Comparison of ENCODE assay signal across 23 mouse cellular contexts in the genomic region with DNA sequence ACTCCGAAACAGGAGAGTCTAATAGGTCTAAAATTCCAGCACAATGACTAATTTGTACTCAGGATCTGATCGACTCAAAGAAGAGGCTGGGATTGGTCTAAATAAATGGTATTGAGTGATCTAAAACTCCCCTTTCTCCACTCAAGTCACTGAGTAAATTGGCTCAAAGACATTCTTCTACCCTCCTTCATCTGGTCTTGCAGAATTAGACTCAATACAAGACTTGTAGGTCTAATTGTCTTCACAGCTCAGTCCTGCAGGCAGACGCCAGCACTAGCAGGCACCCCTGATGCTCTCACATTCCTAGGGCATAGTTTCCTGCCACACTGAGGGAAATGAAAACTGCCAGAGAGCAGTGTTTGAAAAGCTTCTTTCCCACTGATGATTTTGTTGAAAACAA.
A peak's percentile ranks its signal among the peaks of the same experiment; 100 is the strongest.
DNase-seq lines count a peak whose midpoint lies in the region; ATAC-seq and TF ChIP-seq lines count a peak whose summit lies in the region.
"Had no signal": no experiment of that assay in that cellular context is flagged by ENCODE, and none has a peak within 500 bp of the region (broad histone marks: within the 10 kb centered on the region; RNA-seq: fewer than 3 reads in every experiment).

No protein-coding gene starts in this region.

- no peaks in the 10 kb centered on the region for H3K9me3 ChIP-seq in embryonic facial prominence, embryonic 11.5 days (replicated peaks; ENCODE audit: control insufficient read depth, low read length)
- no peaks in the 10 kb centered on the region for H3K9me3 ChIP-seq in embryonic facial prominence, embryonic 10.5 days
- H3K9me3 ChIP-seq in intestine, embryonic 15.5 days = no peaks in the 10 kb centered on the region
- H3K9me3 ChIP-seq: embryonic facial prominence, embryonic 15.5 days; hindbrain, embryonic 12.5 days; hindbrain, embryonic 15.5 days had no signal

- 0 out of 2 replicates have a peak, but pooled peaks have one; percentile 34 for ATAC-seq in embryonic facial prominence, embryonic 11.5 days (replicated peaks; ENCODE audit: insufficient number of reproducible peaks, low FRiP score, low TSS enrichment, low read depth)
- ATAC-seq in intestine, embryonic 15.5 days = no peak
- ATAC-seq: activated CD4-positive, CD25-positive, alpha-beta regulatory T cell, adult 4 months; CD4-positive, CD25-positive, alpha-beta regulatory T cell, adult 4 months; forebrain, embryonic 14.5 days; forebrain, postnatal 0 days had no signal

- H3K36me3 ChIP-seq in embryonic facial prominence, embryonic 11.5 days (replicated peaks; ENCODE audit: control insufficient read depth, insufficient read depth, low read depth, low read length) = no peaks in the 10 kb centered on the region
- H3K36me3 ChIP-seq in embryonic facial prominence, embryonic 10.5 days (replicated peaks) = no peaks in the 10 kb centered on the region
- no peaks in the 10 kb centered on the region for H3K36me3 ChIP-seq in intestine, embryonic 15.5 days
- H3K36me3 ChIP-seq: embryonic facial prominence, embryonic 15.5 days; hindbrain, embryonic 12.5 days; hindbrain, embryonic 15.5 days had no signal

- no peak overlapping the region for H3K9ac ChIP-seq in embryonic facial prominence, embryonic 11.5 days (replicated peaks; ENCODE audit: low read length)
- no peak overlapping the region for H3K9ac ChIP-seq in intestine, embryonic 15.5 days
- H3K9ac ChIP-seq: embryonic facial prominence, embryonic 15.5 days; forebrain, postnatal 0 days; hindbrain, embryonic 12.5 days; hindbrain, embryonic 15.5 days had no signal

- no peak for TF ChIP-seq POLR2A in brain, embryonic 14.5 days (IDR thresholded peaks at IDR 0.05; ENCODE audit: borderline replicate concordance, extremely low read depth, insufficient read depth, insufficient read length, poor library complexity, severe bottlenecking)

- no peaks in the 10 kb centered on the region for H3K4me1 ChIP-seq in embryonic facial prominence, embryonic 11.5 days (ENCODE audit: control insufficient read depth, insufficient read depth, low read length)
- H3K4me1 ChIP-seq in embryonic facial prominence, embryonic 10.5 days = no peaks in the 10 kb centered on the region
- no peaks in the 10 kb centered on the region for H3K4me1 ChIP-seq in intestine, embryonic 15.5 days (replicated peaks)
- H3K4me1 ChIP-seq: embryonic facial prominence, embryonic 15.5 days; hindbrain, embryonic 12.5 days; hindbrain, embryonic 15.5 days had no signal

- TF ChIP-seq CTCF in brain, embryonic 14.5 days (IDR thresholded peaks at IDR 0.05; ENCODE audit: borderline replicate concordance, extremely low read depth, insufficient read depth, insufficient read length) = no peak

- DNase-seq in embryonic facial prominence, embryonic 11.5 days (ENCODE audit: low spot score) = no peak
- no peak for DNase-seq in embryonic facial prominence, embryonic 10.5 days (ENCODE audit: low spot score)
- DNase-seq in Muller cell, postnatal 12 days (ENCODE audit: inconsistent ontology term) = peak; percentile 61
- peak; percentile 13 for DNase-seq in brain, embryonic 14.5 days (ENCODE audit: low read depth)
- DNase-seq in lung, postnatal 10 days = no peak
- DNase-seq: adrenal gland, adult 8-10 months; adrenal gland, postnatal 25 days; cerebellum, adult 18-20 months; cerebellum, adult 9-10 months; cerebellum, postnatal 14 days; forebrain, postnatal 0 days; gastrocnemius, adult 2 months; gastrocnemius, postnatal 14 days; heart, adult 11 months; kidney, adult 11 months had no signal

- no peaks in the 10 kb centered on the region for H3K27me3 ChIP-seq in embryonic facial prominence, embryonic 11.5 days (ENCODE audit: control insufficient read depth, insufficient read depth, low read length)
- H3K27me3 ChIP-seq in embryonic facial prominence, embryonic 10.5 days (replicated peaks; ENCODE audit: low read depth, poor library complexity, severe bottlenecking) = no peaks in the 10 kb centered on the region
- H3K27me3 ChIP-seq in intestine, embryonic 15.5 days (replicated peaks) = no peaks in the 10 kb centered on the region
- H3K27me3 ChIP-seq: embryonic facial prominence, embryonic 15.5 days; hindbrain, embryonic 12.5 days; hindbrain, embryonic 15.5 days had no signal

- H3K27ac ChIP-seq in embryonic facial prominence, embryonic 11.5 days (replicated peaks; ENCODE audit: low read depth, low read length) = no peak overlapping the region
- no peak overlapping the region for H3K27ac ChIP-seq in embryonic facial prominence, embryonic 10.5 days (replicated peaks)
- no peak overlapping the region for H3K27ac ChIP-seq in intestine, embryonic 15.5 days
- H3K27ac ChIP-seq: embryonic facial prominence, embryonic 15.5 days; gastrocnemius, adult 2 months; hindbrain, embryonic 12.5 days; hindbrain, embryonic 15.5 days had no signal

- H3K4me2 ChIP-seq in embryonic facial prominence, embryonic 11.5 days (ENCODE audit: low read depth, low read length) = no peak overlapping the region
- H3K4me2 ChIP-seq in intestine, embryonic 15.5 days (replicated peaks) = no peak overlapping the region
- H3K4me2 ChIP-seq: embryonic facial prominence, embryonic 15.5 days; heart, embryonic 11.5 days; hindbrain, embryonic 12.5 days; hindbrain, embryonic 15.5 days had no signal

- WGBS in embryonic facial prominence, embryonic 11.5 days = 44% methylated on average over 3 of the region's 3 CpGs
- WGBS in embryonic facial prominence, embryonic 10.5 days = 48% methylated on average over 3 of the region's 3 CpGs
- 68% methylated on average over 3 of the region's 3 CpGs for WGBS in intestine, embryonic 15.5 days

- no peak overlapping the region for H3K4me3 ChIP-seq in embryonic facial prominence, embryonic 11.5 days (ENCODE audit: low read depth, low read length)
- no peak overlapping the region for H3K4me3 ChIP-seq in embryonic facial prominence, embryonic 10.5 days
- no peak overlapping the region for H3K4me3 ChIP-seq in intestine, embryonic 15.5 days (replicated peaks)
- H3K4me3 ChIP-seq: embryonic facial prominence, embryonic 15.5 days; gastrocnemius, adult 2 months; hindbrain, embryonic 12.5 days; hindbrain, embryonic 15.5 days had no signal

Comparison
In these comparisons a context has a peak if more than half of its experiments do, and no peak if none do; other contexts are left out.
1. DNase-seq: peak in Muller cell, postnatal 12 days (single experiment) and brain, embryonic 14.5 days (single experiment); none in embryonic facial prominence, embryonic 11.5 days (single experiment), embryonic facial prominence, embryonic 10.5 days (single experiment) and lung, postnatal 10 days (single experiment).